Comparison of ENCODE assay signal across 17 mouse cellular contexts in the genomic region with DNA sequence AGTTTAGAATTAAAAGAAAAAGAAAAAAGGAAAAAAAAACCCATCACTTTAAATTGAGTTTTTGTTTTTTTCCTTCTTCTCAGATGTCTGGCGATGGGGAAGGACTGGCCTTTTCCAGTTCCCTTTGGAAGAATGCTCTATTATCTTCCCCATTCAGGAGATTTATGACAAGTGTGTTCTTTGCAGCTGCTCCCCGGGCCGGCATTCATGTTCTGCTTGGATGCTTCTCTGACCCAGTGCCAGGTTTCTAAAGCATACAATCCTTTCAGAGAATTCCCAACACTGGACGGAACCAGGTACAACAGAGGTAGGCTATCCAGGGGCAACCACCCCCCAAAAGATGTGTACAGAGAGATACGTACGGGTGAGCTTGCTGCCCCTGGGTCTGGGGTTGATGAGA.
A peak's percentile ranks its signal among the peaks of the same experiment; 100 is the strongest.
DNase-seq lines count a peak whose midpoint lies in the region; ATAC-seq and TF ChIP-seq lines count a peak whose summit lies in the region.
"Had no signal": no experiment of that assay in that cellular context is flagged by ENCODE, and none has a peak within 500 bp of the region (broad histone marks: within the 10 kb centered on the region; RNA-seq: fewer than 3 reads in every experiment).

No protein-coding gene starts in this region.

- DNase-seq in cerebellum, postnatal 14 days, result peak; percentile 61 to 67
- no peak for DNase-seq in cerebellum, postnatal 36 days
- no peak for DNase-seq in midbrain, embryonic 11.5 days (ENCODE audit: low spot score, missing footprints)
- peak; percentile 52 for DNase-seq in kidney, postnatal 0 days (ENCODE audit: low spot score)
- peak; percentile 45 for DNase-seq in retina, embryonic 14.5 days (ENCODE audit: low spot score)
- no peak for DNase-seq in urinary bladder, postnatal 36 days (ENCODE audit: low spot score in 2 of 2)
- no peak for DNase-seq in left cerebral cortex, postnatal 14 days (ENCODE audit: low spot score in 2 of 2)
- DNase-seq: cerebellum, adult 8-10 months; heart, adult 11 months; liver, embryonic 13.5 days; thymus, postnatal 14 days had no signal

- peaks cover 35% of the 10 kb centered on the region for H3K4me1 ChIP-seq in midbrain, embryonic 13.5 days (replicated peaks)
- H3K4me1 ChIP-seq in midbrain, embryonic 11.5 days (ENCODE audit: control insufficient read depth, insufficient read depth, low read length), result peaks cover 18% of the 10 kb centered on the region
- no peaks in the 10 kb centered on the region for H3K4me1 ChIP-seq in kidney, postnatal 0 days (replicated peaks; ENCODE audit: insufficient read depth, low read length)
- H3K4me1 ChIP-seq: heart, embryonic 15.5 days; liver, embryonic 13.5 days; megakaryocyte, embryonic 14.5 days; stomach, embryonic 15.5 days had no signal

- ATAC-seq in midbrain, embryonic 13.5 days, result no peak
- no peak for ATAC-seq in midbrain, embryonic 11.5 days (ENCODE audit: low FRiP score)
- ATAC-seq in kidney, postnatal 0 days (replicated peaks; ENCODE audit: low FRiP score, low read depth), result no peak
- ATAC-seq: inflammation-experienced regulatory T-cells, adult 6 months; lung, postnatal 0 days had no signal

- WGBS in midbrain, embryonic 13.5 days, result 29% methylated on average over 6 of the region's 6 CpGs
- 53% methylated on average over 6 of the region's 6 CpGs for WGBS in midbrain, embryonic 11.5 days
- 27% methylated on average over 6 of the region's 6 CpGs for WGBS in kidney, postnatal 0 days

- H3K9me3 ChIP-seq in midbrain, embryonic 13.5 days, result no peaks in the 10 kb centered on the region
- no peaks in the 10 kb centered on the region for H3K9me3 ChIP-seq in midbrain, embryonic 11.5 days (ENCODE audit: control insufficient read depth, low read length)
- H3K9me3 ChIP-seq in kidney, postnatal 0 days (replicated peaks; ENCODE audit: low read length), result no peaks in the 10 kb centered on the region
- H3K9me3 ChIP-seq: heart, embryonic 15.5 days; liver, embryonic 13.5 days; stomach, embryonic 15.5 days had no signal

- intact Hi-C loops in left cerebral cortex, postnatal 14 days (cut with DNase I), result no loop called here

- no peak overlapping the region for H3K4me2 ChIP-seq in midbrain, embryonic 13.5 days (replicated peaks)
- H3K4me2 ChIP-seq in midbrain, embryonic 11.5 days, result no peak overlapping the region
- H3K4me2 ChIP-seq in kidney, postnatal 0 days (ENCODE audit: low read length), result no peak overlapping the region
- H3K4me2 ChIP-seq: heart, embryonic 15.5 days; liver, embryonic 13.5 days; stomach, embryonic 15.5 days had no signal

- no peak overlapping the region for H3K9ac ChIP-seq in midbrain, embryonic 13.5 days (replicated peaks)
- H3K9ac ChIP-seq in midbrain, embryonic 11.5 days (ENCODE audit: low read length), result no peak overlapping the region
- no peak overlapping the region for H3K9ac ChIP-seq in kidney, postnatal 0 days (ENCODE audit: low read depth, low read length)
- H3K9ac ChIP-seq: heart, embryonic 15.5 days; liver, embryonic 13.5 days; stomach, embryonic 15.5 days had no signal

- no peaks in the 10 kb centered on the region for H3K36me3 ChIP-seq in midbrain, embryonic 13.5 days
- H3K36me3 ChIP-seq in midbrain, embryonic 11.5 days (ENCODE audit: control insufficient read depth, insufficient read depth, low read length), result no peaks in the 10 kb centered on the region
- no peaks in the 10 kb centered on the region for H3K36me3 ChIP-seq in kidney, postnatal 0 days (ENCODE audit: insufficient read depth, low read length)
- H3K36me3 ChIP-seq: heart, embryonic 15.5 days; liver, embryonic 13.5 days; stomach, embryonic 15.5 days had no signal

- no peak overlapping the region for H3K4me3 ChIP-seq in midbrain, embryonic 13.5 days (replicated peaks)
- H3K4me3 ChIP-seq in midbrain, embryonic 11.5 days (ENCODE audit: low read depth, low read length), result no peak overlapping the region
- H3K4me3 ChIP-seq in kidney, postnatal 0 days (replicated peaks; ENCODE audit: low read depth, low read length), result no peak overlapping the region
- H3K4me3 ChIP-seq: heart, embryonic 15.5 days; liver, embryonic 13.5 days; megakaryocyte, embryonic 14.5 days; stomach, embryonic 15.5 days had no signal

- no peak for TF ChIP-seq CTCF in kidney, postnatal 0 days (IDR thresholded peaks at IDR 0.05; ENCODE audit: low read depth)

- H3K27ac ChIP-seq in midbrain, embryonic 13.5 days, result peak overlapping the region; percentile 39
- no peak overlapping the region for H3K27ac ChIP-seq in midbrain, embryonic 11.5 days (ENCODE audit: low read depth, low read length)
- no peak overlapping the region for H3K27ac ChIP-seq in kidney, postnatal 0 days
- H3K27ac ChIP-seq: heart, embryonic 15.5 days; liver, embryonic 13.5 days; stomach, embryonic 15.5 days had no signal

- H3K27me3 ChIP-seq in midbrain, embryonic 13.5 days, result no peaks in the 10 kb centered on the region
- no peaks in the 10 kb centered on the region for H3K27me3 ChIP-seq in midbrain, embryonic 11.5 days (ENCODE audit: control insufficient read depth, insufficient read depth, low read length)
- no peaks in the 10 kb centered on the region for H3K27me3 ChIP-seq in kidney, postnatal 0 days (ENCODE audit: insufficient read depth, low read length)
- H3K27me3 ChIP-seq: liver, embryonic 13.5 days; megakaryocyte, embryonic 14.5 days; stomach, embryonic 15.5 days had no signal

Comparison
In these comparisons a context has a peak if more than half of its experiments do, and no peak if none do; other contexts are left out.
1. DNase-seq: peak in cerebellum, postnatal 14 days (2 of 2), kidney, postnatal 0 days (single experiment) and retina, embryonic 14.5 days (single experiment); none in cerebellum, postnatal 36 days (0 of 2), midbrain, embryonic 11.5 days (single experiment), urinary bladder, postnatal 36 days (0 of 2) and left cerebral cortex, postnatal 14 days (0 of 2).